Mouse (Mus musculus): ENCODE measurements at regions not wholly inside any gene's neighbourhood (a gene's known extent, or its start where the extent isn't known, plus 50 kb on each side); places are given as distances from the start of the nearest gene placed in this dataset.

DNA sequence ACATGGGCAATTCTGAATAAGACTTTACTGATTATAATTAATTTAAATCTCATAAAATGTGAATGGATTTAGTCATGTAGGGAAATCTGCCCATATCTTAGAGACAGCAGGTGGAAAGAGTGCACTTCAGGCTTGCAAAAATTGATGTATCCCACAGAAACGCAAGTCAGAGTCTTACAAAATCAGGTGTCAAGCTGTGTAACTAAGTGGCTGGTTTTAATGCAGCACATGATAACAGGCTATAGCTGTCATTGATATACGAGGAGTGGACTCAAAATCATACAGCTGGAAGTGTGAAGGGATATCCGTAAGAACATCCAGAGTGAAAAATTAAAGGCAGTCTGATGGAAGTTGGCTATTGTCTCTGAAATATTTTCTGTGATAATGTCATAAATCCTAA is 408.6 kb downstream of the Casp12 start:
- Histone ChIP-seq H3K9ac (ENCODE audit: low read depth, low read length) (no peak overlapping the region), H3K9me3 (ENCODE audit: control insufficient read depth, low read length) (no peaks in the 10 kb centered on the region), H3K4me2 (no peak overlapping the region), H3K27ac (ENCODE audit: low read depth, low read length) (no peak overlapping the region), H3K27me3 (replicated peaks; ENCODE audit: control insufficient read depth, insufficient read depth, low read length) (no peaks in the 10 kb centered on the region), H3K36me3 (ENCODE audit: control insufficient read depth, insufficient read depth, low read length) (no peaks in the 10 kb centered on the region), H3K4me1 (replicated peaks; ENCODE audit: control insufficient read depth, insufficient read depth, low read length) (no peaks in the 10 kb centered on the region), H3K4me3 (ENCODE audit: low read depth, low read length) (no peak overlapping the region)
- ATAC-seq (replicated peaks; ENCODE audit: low FRiP score) (no peak), DNase-seq (ENCODE audit: low spot score) (no peak)
- WGBS = 72% methylated on average over 3 of the region's 3 CpGs

GRCm38 (mm10) chr9:5761215-5761614 is 407.2 kb upstream of the Pdgfd start:
- no peaks in the 10 kb centered on the region for H3K36me3 ChIP-seq (ENCODE audit: control insufficient read depth, insufficient read depth, low read length)
- H3K27me3 ChIP-seq (replicated peaks; ENCODE audit: control insufficient read depth, insufficient read depth, low read length) = no peaks in the 10 kb centered on the region
- no peak overlapping the region for H3K4me2 ChIP-seq
- H3K4me1 ChIP-seq (replicated peaks; ENCODE audit: control insufficient read depth, insufficient read depth, low read length) = no peaks in the 10 kb centered on the region
- H3K9ac ChIP-seq (ENCODE audit: low read depth, low read length) = no peak overlapping the region
- H3K4me3 ChIP-seq (ENCODE audit: low read depth, low read length) = no peak overlapping the region
- WGBS = 88% methylated on average over 2 of the region's 2 CpGs
- no peak for DNase-seq (ENCODE audit: low spot score)
- ATAC-seq (replicated peaks; ENCODE audit: low FRiP score) = no peak
- no peak overlapping the region for H3K27ac ChIP-seq (ENCODE audit: low read depth, low read length)
- no peaks in the 10 kb centered on the region for H3K9me3 ChIP-seq (ENCODE audit: control insufficient read depth, low read length)

DNA sequence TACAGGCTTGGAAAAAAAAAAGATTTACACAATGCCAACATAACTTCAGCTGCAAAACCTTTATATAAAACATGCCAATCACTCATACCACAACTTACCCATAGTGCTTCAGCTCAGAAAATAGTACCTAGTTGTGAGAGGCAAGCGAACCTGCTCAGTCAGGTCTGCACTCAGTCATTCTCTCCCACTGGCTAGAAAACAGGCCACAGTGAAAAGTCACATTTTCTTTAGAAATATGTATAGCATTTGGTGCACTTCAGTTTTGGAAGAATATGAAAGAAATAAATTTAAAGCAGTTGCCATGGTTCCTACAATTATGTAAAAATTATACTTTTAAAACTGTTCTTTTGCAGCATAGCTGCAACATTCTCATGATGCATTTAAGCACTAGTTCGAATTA is 398.5 kb upstream of the Pdgfd start:
- H3K36me3 ChIP-seq (ENCODE audit: control insufficient read depth, insufficient read depth, low read length) = no peaks in the 10 kb centered on the region
- no peak overlapping the region for H3K4me2 ChIP-seq
- no peaks in the 10 kb centered on the region for H3K27me3 ChIP-seq (replicated peaks; ENCODE audit: control insufficient read depth, insufficient read depth, low read length)
- H3K27ac ChIP-seq (ENCODE audit: low read depth, low read length) = no peak overlapping the region
- H3K9ac ChIP-seq (ENCODE audit: low read depth, low read length) = no peak overlapping the region
- no peak for DNase-seq (ENCODE audit: low spot score)
- H3K9me3 ChIP-seq (ENCODE audit: control insufficient read depth, low read length) = no peaks in the 10 kb centered on the region
- no peak overlapping the region for H3K4me3 ChIP-seq (ENCODE audit: low read depth, low read length)
- WGBS = 77% methylated on average over 2 of the region's 2 CpGs
- no peak for ATAC-seq (replicated peaks; ENCODE audit: low FRiP score)
- H3K4me1 ChIP-seq (replicated peaks; ENCODE audit: control insufficient read depth, insufficient read depth, low read length) = no peaks in the 10 kb centered on the region

GRCm38 (mm10) chr9:5771158-5771557 is 397.2 kb upstream of the Pdgfd start:
- Histone ChIP-seq H3K27ac (ENCODE audit: low read depth, low read length) (no peak overlapping the region), H3K36me3 (ENCODE audit: control insufficient read depth, insufficient read depth, low read length) (no peaks in the 10 kb centered on the region), H3K9ac (ENCODE audit: low read depth, low read length) (no peak overlapping the region), H3K27me3 (replicated peaks; ENCODE audit: control insufficient read depth, insufficient read depth, low read length) (no peaks in the 10 kb centered on the region), H3K4me2 (no peak overlapping the region), H3K9me3 (ENCODE audit: control insufficient read depth, low read length) (no peaks in the 10 kb centered on the region), H3K4me3 (ENCODE audit: low read depth, low read length) (no peak overlapping the region), H3K4me1 (replicated peaks; ENCODE audit: control insufficient read depth, insufficient read depth, low read length) (no peaks in the 10 kb centered on the region)
- ATAC-seq (replicated peaks; ENCODE audit: low FRiP score) (no peak), DNase-seq (ENCODE audit: low spot score) (no peak)
